Mouse (Mus musculus): Measurements from ENCODE around the gene Mttp.

- TF ChIP-seq CTCF (IDR thresholded peaks at IDR 0.05; ENCODE audit: borderline replicate concordance, insufficient read depth, low read length): no peak
- no peak for TF ChIP-seq POLR2A (IDR thresholded peaks at IDR 0.05; ENCODE audit: low read depth, low read length)
Measured at GRCm38 (mm10) chr3:138121461-138121860, 23.3 kb downstream of the Mttp start.

All from embryonic fibroblast, embryonic 13.5 days (primary cell).